Mouse (Mus musculus): ENCODE measurements at regions not wholly inside any gene's neighbourhood (a gene's known extent, or its start where the extent isn't known, plus 50 kb on each side); places are given as distances from the start of the nearest gene placed in this dataset.

GRCm38 (mm10) chr2:53276435-53276834 lies 84.9 kb downstream of the Arl6ip6 start:
- Histone ChIP-seq H3K4me3 (replicated peaks; ENCODE audit: low read length) (no peak overlapping the region), H3K27ac (ENCODE audit: low read length) (no peak overlapping the region), H3K4me2 (ENCODE audit: low read length) (no peak overlapping the region), H3K9ac (replicated peaks; ENCODE audit: low read depth, low read length) (no peak overlapping the region), H3K27me3 (replicated peaks; ENCODE audit: control insufficient read depth, insufficient read depth, low read length) (no peaks in the 10 kb centered on the region), H3K4me1 (replicated peaks; ENCODE audit: control insufficient read depth, insufficient read depth, low read length) (no peaks in the 10 kb centered on the region), H3K9me3 (ENCODE audit: control insufficient read depth, low read length) (no peaks in the 10 kb centered on the region), H3K36me3 (ENCODE audit: control insufficient read depth, insufficient read depth) (no peaks in the 10 kb centered on the region)
- WGBS = 7% methylated on average over 1 of the region's 1 CpGs
- no peak for ATAC-seq

GRCm38 (mm10) chr2:53301712-53302423 lies 110.3 kb downstream of the Arl6ip6 start:
- WGBS = 54% methylated on average over 2 of the region's 2 CpGs
- Histone ChIP-seq H3K36me3 (ENCODE audit: control insufficient read depth, insufficient read depth) (no peaks in the 10 kb centered on the region), H3K4me3 (replicated peaks; ENCODE audit: low read length) (no peak overlapping the region), H3K9ac (replicated peaks; ENCODE audit: low read depth, low read length) (no peak overlapping the region), H3K4me2 (ENCODE audit: low read length) (no peak overlapping the region), H3K27me3 (replicated peaks; ENCODE audit: control insufficient read depth, insufficient read depth, low read length) (no peaks in the 10 kb centered on the region), H3K9me3 (ENCODE audit: control insufficient read depth, low read length) (no peaks in the 10 kb centered on the region), H3K27ac (ENCODE audit: low read length) (no peak overlapping the region), H3K4me1 (replicated peaks; ENCODE audit: control insufficient read depth, insufficient read depth, low read length) (no peaks in the 10 kb centered on the region)
- no peak for ATAC-seq

GRCm38 (mm10) chr2:53330680-53331079 lies 139.2 kb downstream of the Arl6ip6 start:
- Histone ChIP-seq H3K4me2 (ENCODE audit: low read length) (no peak overlapping the region), H3K27me3 (replicated peaks; ENCODE audit: control insufficient read depth, insufficient read depth, low read length) (no peaks in the 10 kb centered on the region), H3K4me3 (replicated peaks; ENCODE audit: low read length) (no peak overlapping the region), H3K27ac (ENCODE audit: low read length) (no peak overlapping the region), H3K4me1 (replicated peaks; ENCODE audit: control insufficient read depth, insufficient read depth, low read length) (no peaks in the 10 kb centered on the region), H3K9ac (replicated peaks; ENCODE audit: low read depth, low read length) (no peak overlapping the region), H3K36me3 (ENCODE audit: control insufficient read depth, insufficient read depth) (no peaks in the 10 kb centered on the region), H3K9me3 (ENCODE audit: control insufficient read depth, low read length) (no peaks in the 10 kb centered on the region)
- WGBS = 23% methylated on average over 6 of the region's 6 CpGs
- no peak for ATAC-seq

GRCm38 (mm10) chr2:53359026-53359425 lies 167.5 kb downstream of the Arl6ip6 start:
- no peaks in the 10 kb centered on the region for H3K4me1 ChIP-seq (replicated peaks; ENCODE audit: control insufficient read depth, insufficient read depth, low read length)
- no peak overlapping the region for H3K9ac ChIP-seq (replicated peaks; ENCODE audit: low read depth, low read length)
- H3K4me3 ChIP-seq (replicated peaks; ENCODE audit: low read length) = no peak overlapping the region
- H3K4me2 ChIP-seq (ENCODE audit: low read length) = no peak overlapping the region
- H3K36me3 ChIP-seq (ENCODE audit: control insufficient read depth, insufficient read depth) = no peaks in the 10 kb centered on the region
- H3K9me3 ChIP-seq (ENCODE audit: control insufficient read depth, low read length) = no peaks in the 10 kb centered on the region
- H3K27ac ChIP-seq (ENCODE audit: low read length) = no peak overlapping the region
- ATAC-seq = no peak
- H3K27me3 ChIP-seq (replicated peaks; ENCODE audit: control insufficient read depth, insufficient read depth, low read length) = no peaks in the 10 kb centered on the region
- WGBS = 57% methylated on average over 2 of the region's 2 CpGs

DNA sequence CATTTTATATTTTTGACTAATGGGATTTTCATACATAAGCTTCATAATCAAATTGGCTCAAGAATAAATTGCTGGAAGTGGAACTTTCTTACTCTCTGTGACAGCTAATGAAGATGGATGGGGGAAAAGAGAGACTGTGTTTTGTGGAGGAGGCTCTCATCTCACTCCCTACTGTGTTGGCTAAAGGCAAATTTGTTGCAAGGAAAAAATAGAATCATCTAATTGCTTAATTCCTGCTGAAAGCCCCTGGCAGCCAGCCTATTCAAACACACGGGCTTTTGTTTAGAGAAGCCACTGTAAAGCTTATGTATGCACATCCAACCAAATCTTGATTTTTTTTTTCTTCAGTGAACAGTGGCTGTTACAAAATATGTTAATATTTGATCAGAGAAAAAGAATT lies 190.8 kb downstream of the Arl6ip6 start:
- no peak overlapping the region for H3K9ac ChIP-seq (replicated peaks; ENCODE audit: low read depth, low read length)
- no peaks in the 10 kb centered on the region for H3K9me3 ChIP-seq (ENCODE audit: control insufficient read depth, low read length)
- H3K27me3 ChIP-seq (replicated peaks; ENCODE audit: control insufficient read depth, insufficient read depth, low read length) = no peaks in the 10 kb centered on the region
- H3K36me3 ChIP-seq (ENCODE audit: control insufficient read depth, insufficient read depth) = no peaks in the 10 kb centered on the region
- no peak overlapping the region for H3K27ac ChIP-seq (ENCODE audit: low read length)
- H3K4me2 ChIP-seq (ENCODE audit: low read length) = no peak overlapping the region
- peak; percentile 75 for ATAC-seq
- no peak overlapping the region for H3K4me3 ChIP-seq (replicated peaks; ENCODE audit: low read length)
- 2% methylated on average over 1 of the region's 1 CpGs for WGBS
- H3K4me1 ChIP-seq (replicated peaks; ENCODE audit: control insufficient read depth, insufficient read depth, low read length) = no peaks in the 10 kb centered on the region

GRCm38 (mm10) chr2:53384545-53385176 lies 193.1 kb downstream of the Arl6ip6 start:
- peak; percentile 70 for ATAC-seq
- WGBS = 6% methylated on average over 8 of the region's 8 CpGs
- H3K36me3 ChIP-seq (ENCODE audit: control insufficient read depth, insufficient read depth) = no peaks in the 10 kb centered on the region
- no peak overlapping the region for H3K9ac ChIP-seq (replicated peaks; ENCODE audit: low read depth, low read length)
- 0 out of 2 replicates have a peak overlapping the region, but pooled peaks have one; percentile 12 for H3K4me2 ChIP-seq (ENCODE audit: low read length)
- no peak overlapping the region for H3K4me3 ChIP-seq (replicated peaks; ENCODE audit: low read length)
- no peak overlapping the region for H3K27ac ChIP-seq (ENCODE audit: low read length)
- H3K27me3 ChIP-seq (replicated peaks; ENCODE audit: control insufficient read depth, insufficient read depth, low read length) = no peaks in the 10 kb centered on the region
- no peaks in the 10 kb centered on the region for H3K9me3 ChIP-seq (ENCODE audit: control insufficient read depth, low read length)
- no peaks in the 10 kb centered on the region for H3K4me1 ChIP-seq (replicated peaks; ENCODE audit: control insufficient read depth, insufficient read depth, low read length)

DNA sequence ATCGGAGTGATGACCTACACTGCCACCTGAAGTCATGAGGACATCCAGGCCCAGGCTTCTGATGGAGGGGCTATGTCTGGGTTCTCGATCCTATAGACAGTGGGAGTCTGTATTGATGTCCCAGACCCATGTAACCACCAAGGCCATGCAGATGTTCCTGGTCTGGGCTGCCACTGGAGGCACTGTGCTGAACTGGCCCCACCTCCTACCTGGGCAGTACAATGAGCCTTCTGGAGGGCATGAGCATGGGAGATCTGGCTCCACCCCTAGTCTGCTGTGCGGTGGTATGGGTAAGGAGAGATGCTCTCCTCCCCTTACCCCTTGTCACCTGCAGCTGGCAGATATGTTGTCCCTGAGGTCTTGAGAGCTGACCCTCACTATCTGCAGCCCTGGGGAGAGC lies 197.1 kb downstream of the Arl6ip6 start:
- Histone ChIP-seq H3K9me3 (ENCODE audit: control insufficient read depth, low read length) (no peaks in the 10 kb centered on the region), H3K9ac (replicated peaks; ENCODE audit: low read depth, low read length) (no peak overlapping the region), H3K36me3 (ENCODE audit: control insufficient read depth, insufficient read depth) (no peaks in the 10 kb centered on the region), H3K4me1 (replicated peaks; ENCODE audit: control insufficient read depth, insufficient read depth, low read length) (no peaks in the 10 kb centered on the region), H3K27ac (ENCODE audit: low read length) (no peak overlapping the region), H3K27me3 (replicated peaks; ENCODE audit: control insufficient read depth, insufficient read depth, low read length) (no peaks in the 10 kb centered on the region), H3K4me3 (replicated peaks; ENCODE audit: low read length) (no peak overlapping the region), H3K4me2 (ENCODE audit: low read length) (no peak overlapping the region)
- ATAC-seq = no peak
- WGBS = 94% methylated on average over 3 of the region's 3 CpGs

GRCm38 (mm10) chr2:53414471-53414870 lies 222.9 kb downstream of the Arl6ip6 start:
- H3K36me3 ChIP-seq (ENCODE audit: control insufficient read depth, insufficient read depth) = no peaks in the 10 kb centered on the region
- 90% methylated on average over 2 of the region's 2 CpGs for WGBS
- no peak overlapping the region for H3K9ac ChIP-seq (replicated peaks; ENCODE audit: low read depth, low read length)
- ATAC-seq = no peak
- no peak overlapping the region for H3K4me2 ChIP-seq (ENCODE audit: low read length)
- H3K27ac ChIP-seq (ENCODE audit: low read length) = no peak overlapping the region
- H3K27me3 ChIP-seq (replicated peaks; ENCODE audit: control insufficient read depth, insufficient read depth, low read length) = no peaks in the 10 kb centered on the region
- H3K4me1 ChIP-seq (replicated peaks; ENCODE audit: control insufficient read depth, insufficient read depth, low read length) = no peaks in the 10 kb centered on the region
- H3K9me3 ChIP-seq (ENCODE audit: control insufficient read depth, low read length) = no peaks in the 10 kb centered on the region
- H3K4me3 ChIP-seq (replicated peaks; ENCODE audit: low read length) = no peak overlapping the region

DNA sequence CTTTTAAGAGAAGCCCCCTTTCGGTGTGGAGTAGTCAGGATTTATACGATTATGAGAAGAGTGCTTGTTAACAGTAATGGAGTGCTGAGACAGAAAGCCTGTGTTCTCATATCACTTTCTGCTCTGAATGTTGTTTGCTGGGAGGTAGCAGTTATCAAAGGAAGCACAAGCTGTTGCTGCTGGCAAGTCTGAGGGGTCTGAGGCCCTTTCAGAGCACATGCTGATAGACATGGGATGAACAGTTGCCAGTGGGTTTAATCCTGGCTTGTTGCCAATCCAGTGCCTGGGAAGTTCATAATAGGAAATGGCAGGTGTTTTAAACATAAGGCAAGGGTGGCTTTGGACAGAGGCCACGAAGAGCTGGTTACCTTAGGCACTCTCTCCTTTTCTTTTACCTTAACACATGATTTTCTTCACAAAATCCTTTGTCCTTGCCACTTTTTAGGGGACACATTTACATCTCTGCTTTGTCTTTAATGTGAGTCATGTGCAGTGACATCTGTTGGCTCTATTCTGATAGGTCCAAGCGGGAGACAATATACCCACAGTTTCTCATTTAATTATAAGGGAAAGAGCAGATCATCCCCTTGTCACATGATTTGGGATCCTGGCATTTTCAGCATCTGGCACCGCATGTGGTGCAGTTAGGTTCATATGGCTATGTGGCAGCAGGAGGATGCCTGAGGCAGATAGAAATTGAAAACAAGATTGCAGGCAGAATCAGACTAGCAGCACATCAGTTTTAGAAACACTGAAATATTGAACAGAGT lies 245.7 kb downstream of the Arl6ip6 start:
- Histone ChIP-seq H3K36me3 (ENCODE audit: control insufficient read depth, insufficient read depth) (no peaks in the 10 kb centered on the region), H3K4me1 (replicated peaks; ENCODE audit: control insufficient read depth, insufficient read depth, low read length) (peaks cover 15% of the 10 kb centered on the region), H3K9me3 (ENCODE audit: control insufficient read depth, low read length) (no peaks in the 10 kb centered on the region), H3K4me2 (ENCODE audit: low read length) (peak overlapping the region; percentile 21; the same call in 1 of the 2 replicates), H3K9ac (replicated peaks; ENCODE audit: low read depth, low read length) (0 out of 2 replicates have a peak overlapping the region, but pooled peaks have one; percentile 9), H3K4me3 (replicated peaks; ENCODE audit: low read length) (no peak overlapping the region), H3K27ac (ENCODE audit: low read length) (peak overlapping the region; percentile 75), H3K27me3 (replicated peaks; ENCODE audit: control insufficient read depth, insufficient read depth, low read length) (no peaks in the 10 kb centered on the region)
- WGBS = 15% methylated on average over 5 of the region's 5 CpGs
- peak; percentile 96 for ATAC-seq
